Mouse (Mus musculus): ENCODE results near the gene Col5a2.

Col5a2 gene

DNA sequence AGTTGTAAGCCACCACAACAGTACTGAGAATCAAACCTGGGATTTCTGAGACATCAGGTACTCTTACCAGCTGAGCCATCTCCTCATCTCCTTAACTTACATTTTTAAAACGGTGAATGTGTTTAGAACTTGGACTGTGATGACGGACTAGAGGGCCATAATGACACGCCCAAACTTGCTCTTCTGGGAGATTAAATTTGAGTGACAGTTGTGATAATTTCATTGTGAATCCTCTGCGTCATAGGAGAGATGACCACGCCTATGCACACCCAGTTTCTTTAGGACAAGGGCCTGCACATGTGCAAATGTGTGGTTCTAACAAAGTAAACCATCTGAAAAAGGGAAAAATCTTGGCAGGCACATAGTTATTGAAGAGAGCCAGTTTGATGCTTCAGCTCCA is 79.2 kb downstream of the Col5a2 start:
- DNase-seq: no peak

DNA sequence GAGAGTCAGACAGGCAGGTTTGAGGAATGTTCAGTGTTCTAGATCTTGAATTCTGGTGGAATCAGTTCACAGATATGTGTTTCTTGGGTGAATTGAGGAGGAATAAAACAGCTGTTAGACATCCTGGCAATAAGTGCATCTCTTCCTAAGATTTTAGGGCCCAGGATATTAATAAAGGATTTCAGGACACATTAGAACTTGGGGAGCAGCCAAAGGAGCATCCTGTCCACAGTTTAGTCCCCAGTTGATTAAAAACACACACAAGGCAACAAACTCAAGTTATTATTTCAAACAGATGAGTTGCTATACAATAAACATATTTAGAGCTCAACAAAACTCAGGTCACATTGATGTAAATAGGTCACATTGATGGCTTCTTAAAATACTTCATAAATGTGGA is 82.5 kb downstream of the Col5a2 start:
- DNase-seq: no peak

DNA sequence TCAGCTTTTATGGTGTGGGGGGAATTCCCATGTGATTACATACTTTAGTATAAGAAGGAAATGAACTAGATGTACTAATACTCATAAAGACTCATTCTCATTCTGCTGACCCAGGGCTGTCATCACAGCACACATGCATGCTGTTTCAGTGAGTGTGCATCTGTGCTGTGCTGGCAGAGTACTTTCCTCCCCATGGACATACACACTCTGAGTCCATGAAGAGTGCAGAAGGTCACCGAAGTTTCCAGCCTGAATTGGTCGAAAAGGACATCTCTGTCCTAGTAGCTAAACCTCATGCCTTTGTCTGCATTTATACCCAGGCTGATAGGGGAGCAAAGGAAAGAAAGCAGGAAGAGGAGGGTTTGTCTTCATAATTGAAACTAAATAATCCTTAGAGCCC is 83.2 kb downstream of the Col5a2 start:
- no peak for DNase-seq

DNA sequence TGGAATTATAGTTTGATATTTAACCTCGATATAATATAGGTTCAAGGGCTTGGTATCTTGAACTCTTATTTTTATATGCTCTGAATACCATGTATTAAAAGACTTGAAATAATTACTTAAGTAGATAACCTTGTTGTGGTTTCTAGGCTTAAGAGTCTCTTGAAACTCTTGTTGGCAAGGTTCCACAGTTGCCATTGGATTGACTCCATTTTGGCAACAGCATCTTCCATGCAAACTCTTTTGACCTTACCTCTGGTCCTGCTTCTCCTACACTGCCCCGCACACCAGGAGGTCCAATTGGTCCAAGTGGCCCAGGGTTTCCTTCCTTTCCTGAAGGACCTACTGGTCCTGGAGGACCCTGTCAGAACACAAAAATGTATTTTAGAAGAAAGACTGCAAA is 121.2 kb downstream of the Col5a2 start:
- no peak for DNase-seq

DNA sequence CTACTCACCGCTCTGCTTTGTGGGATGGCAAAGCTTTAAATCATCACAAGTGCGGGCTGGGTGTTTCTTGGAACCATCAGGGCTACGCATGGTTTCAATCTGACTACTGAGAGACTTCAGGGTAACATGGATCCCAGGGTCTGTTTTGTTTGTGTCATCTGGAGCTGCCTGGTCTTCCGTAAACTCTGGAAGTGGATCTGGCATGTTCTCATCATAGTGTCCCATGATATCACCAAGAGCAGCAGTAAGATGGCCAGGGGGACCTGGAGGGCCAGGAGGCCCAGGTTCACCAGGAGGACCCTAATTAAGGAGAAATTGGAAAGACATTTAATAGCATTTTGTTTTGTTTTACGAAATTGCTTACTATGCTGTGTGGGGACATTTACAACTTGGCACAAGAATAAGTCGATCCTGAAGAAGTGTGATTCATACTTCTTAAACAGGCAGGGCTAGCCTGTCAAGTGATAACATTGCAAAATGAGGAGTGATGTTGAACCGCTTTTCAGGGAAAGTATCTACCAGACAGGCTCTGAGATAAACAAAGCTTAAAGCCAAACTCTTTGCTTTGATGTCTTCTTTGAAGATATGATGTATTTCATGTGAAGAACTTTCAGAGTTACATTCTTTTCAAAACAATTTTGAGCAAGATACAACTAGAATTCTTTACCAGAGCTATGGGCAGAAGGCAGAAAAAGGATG is 122.9 kb downstream of the Col5a2 start:
- DNase-seq: no peak

DNA sequence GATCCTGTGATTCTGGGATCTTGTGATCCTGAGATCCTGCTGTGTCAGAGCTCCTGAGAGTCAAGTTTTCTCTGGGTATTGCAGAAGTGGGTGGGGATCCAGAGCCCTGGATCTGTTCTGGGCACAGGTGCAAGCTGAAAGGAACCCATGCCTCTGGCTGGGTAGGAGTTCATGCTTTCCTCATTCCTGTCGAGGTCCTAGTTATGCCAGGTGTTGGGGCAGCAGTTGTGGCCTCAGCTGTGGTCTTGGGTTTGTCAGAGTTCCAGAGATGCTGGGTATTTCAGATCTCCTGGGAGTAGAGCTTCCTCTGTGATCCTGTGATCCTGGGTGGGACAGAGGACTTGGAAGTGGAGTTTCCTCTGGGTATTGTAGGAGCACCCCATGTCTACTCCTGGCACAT is 137.7 kb downstream of the Col5a2 start:
- DNase-seq: no peak

DNA sequence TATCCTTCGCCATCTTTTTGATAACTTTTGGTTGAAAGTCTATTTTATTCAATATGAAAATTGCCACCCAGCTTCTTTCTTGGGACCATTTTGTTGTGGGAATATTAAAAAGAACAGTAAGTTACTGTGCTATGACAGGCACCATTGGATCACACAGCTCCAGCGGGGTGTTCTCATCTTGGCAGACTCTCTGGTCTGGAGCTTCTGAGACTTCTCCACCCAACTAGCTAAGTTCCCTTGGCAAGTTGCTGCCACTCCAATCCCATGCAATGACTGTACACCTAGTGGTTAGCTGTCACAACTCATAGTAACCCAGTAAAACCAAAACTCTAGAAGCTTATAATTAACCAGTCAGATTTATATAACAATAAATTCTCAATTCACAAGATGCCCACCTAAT is 139.8 kb downstream of the Col5a2 start:
- no peak for DNase-seq

DNA sequence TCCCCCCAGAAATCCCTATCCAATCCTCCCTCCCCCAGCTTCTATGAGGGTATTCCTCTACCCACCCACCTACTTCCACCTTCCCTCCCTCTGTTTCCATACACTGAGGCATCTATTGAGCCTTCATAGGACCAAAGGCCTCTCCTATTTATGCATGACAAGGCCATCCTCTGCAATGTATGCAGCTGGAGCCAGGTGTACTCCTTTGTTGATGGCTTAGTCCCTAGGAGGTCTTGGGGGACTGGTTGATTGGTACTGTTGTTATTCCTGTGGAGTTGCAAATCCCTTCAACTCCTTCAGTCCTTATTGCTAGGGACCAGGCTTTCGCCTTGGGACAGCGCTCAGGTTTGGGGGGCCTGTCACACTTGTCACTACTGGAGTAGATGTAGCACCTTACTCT is 143.4 kb downstream of the Col5a2 start:
- no peak for DNase-seq

DNA sequence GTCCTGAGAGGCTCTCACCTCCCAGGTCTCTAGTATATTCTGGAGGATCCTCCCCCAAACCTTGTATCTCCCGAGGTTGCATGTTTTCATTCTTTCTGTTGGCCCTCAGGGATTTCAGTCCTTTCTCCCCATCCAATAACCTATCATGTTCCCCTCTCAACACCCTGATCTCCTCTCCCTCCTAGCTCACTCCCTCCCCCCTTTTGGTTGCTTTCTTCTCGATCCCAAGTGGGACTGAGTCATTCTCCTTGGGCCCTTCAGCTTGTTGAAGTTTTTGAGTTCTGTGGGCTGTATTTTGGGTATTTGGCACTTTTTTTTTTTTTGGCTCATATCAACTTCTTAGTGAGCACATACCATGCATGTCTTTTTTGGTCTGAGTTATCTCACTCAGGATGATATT is 143.9 kb downstream of the Col5a2 start:
- DNase-seq: no peak

DNA sequence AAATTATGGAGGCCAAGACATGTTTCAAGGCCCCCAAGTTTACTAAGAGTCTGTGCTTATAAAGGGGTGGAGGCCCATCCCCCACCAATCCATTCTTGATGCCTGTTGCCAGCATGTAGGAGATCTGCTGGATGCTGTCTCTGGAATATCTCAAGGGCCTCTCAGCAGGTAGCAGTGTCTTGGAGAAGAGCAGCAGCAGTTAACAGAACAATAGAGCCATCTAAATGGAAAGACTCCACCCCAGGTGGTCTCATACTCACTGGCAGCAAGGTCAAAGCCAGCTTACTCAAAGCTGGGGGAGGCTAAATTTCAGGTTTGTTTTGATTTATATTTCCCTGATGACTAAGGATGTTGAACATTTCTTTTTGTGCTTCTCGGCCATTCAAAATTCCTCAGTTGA is 145.1 kb downstream of the Col5a2 start:
- no peak for DNase-seq

DNA sequence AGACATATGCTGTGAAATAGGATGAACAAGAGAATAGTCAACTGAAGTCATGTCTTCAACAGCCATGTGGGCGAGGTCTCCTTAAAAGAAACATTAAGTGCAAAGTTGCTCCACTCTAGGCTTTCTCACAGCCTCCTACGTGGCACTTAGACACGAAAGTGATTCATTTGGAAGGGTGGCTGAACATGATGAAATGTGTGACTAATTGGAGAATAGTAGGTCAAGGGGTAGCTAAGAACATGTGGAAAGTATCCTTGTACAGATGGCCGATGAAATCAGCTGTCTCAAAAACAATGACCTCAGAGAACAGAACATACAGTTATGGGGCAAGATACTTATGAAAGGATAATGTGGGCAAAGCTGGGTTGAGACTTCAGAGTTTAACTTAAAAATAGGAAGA is 147.1 kb downstream of the Col5a2 start:
- DNase-seq: no peak

DNA sequence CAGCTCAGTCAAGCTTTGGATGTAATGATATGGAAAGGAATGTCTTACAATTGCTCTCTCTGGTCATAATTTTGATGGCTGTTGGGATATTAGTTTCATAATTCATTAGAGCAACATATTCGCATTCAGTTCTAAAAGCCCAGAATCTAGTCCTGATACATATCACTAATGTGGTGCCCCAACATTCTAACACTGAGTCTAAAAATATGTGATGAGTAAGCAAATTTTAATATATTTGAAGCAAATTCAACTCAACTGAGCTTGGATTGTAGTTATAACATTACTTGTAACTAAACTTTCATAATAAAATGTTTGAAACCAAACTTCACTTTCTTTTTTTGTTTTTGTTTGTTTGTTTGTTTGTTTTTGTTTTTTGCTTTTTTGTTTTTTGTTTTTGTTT is 173.9 kb downstream of the Col5a2 start:
- DNase-seq: no peak
